Mouse (Mus musculus) myocyte (in vitro differentiated cells): ENCODE data around the gene Nxf1. TPM values are rescaled to one million over a fixed set of nuclear protein-coding genes. Genes with fewer than 3 reads are reported as not detected.

Experiments
- H3K27me3 ChIP-seq: one replicate; pipeline ENCODE4 v1.6.1; 2011; ENCODE audit not compliant: control insufficient read depth, insufficient read depth, insufficient read length
- H3K36me3 ChIP-seq: one replicate; pipeline ENCODE4 v1.6.1; 2011; ENCODE audit not compliant: control insufficient read depth, insufficient read depth
- H3K4me2 ChIP-seq: one replicate; pipeline ENCODE4 v1.6.1; 2011; ENCODE audit warnings: low read depth, control low read depth
- H3K4me3 ChIP-seq: one replicate; pipeline ENCODE4 v1.5.1; 2011; ENCODE audit warnings: mild to moderate bottlenecking, control low read depth, moderate library complexity
- H3K79me2 ChIP-seq: one replicate; pipeline ENCODE4 v1.6.1; 2011; ENCODE audit not compliant: control insufficient read depth, insufficient read depth
- H3ac ChIP-seq: one replicate; pipeline ENCODE4 v1.6.1; 2011; ENCODE audit not compliant: control insufficient read depth, insufficient read length
- CEBPB ChIP-seq: IDR thresholded peaks from 2 replicates; pipeline ENCODE4 v1.6.1; 2011; ENCODE audit warnings: mild to moderate bottlenecking, moderate library complexity; ENCODE audit not compliant: poor library complexity, insufficient read depth, severe bottlenecking
- E2F4 ChIP-seq: IDR thresholded peaks from one replicate; pipeline ENCODE4 v1.6.1; 2011; ENCODE audit warnings: mild to moderate bottlenecking, control low read depth, moderate library complexity; ENCODE audit not compliant: insufficient read depth
- MAX ChIP-seq: IDR thresholded peaks from one replicate; pipeline ENCODE4 v1.6.1; 2011; ENCODE audit warnings: low read depth, mild to moderate bottlenecking, control low read depth
- MYOD1 ChIP-seq, 3 experiments: IDR thresholded peaks; one replicate each; pipeline ENCODE4 v1.6.1; 2011; ENCODE audit warnings: control low read depth in 2 of 3, low read depth in 2 of 3, mild to moderate bottlenecking in 2 of 3, moderate library complexity in 1 of 3; ENCODE audit not compliant: insufficient read length in 2 of 3, control insufficient read depth in 1 of 3
- MYOG ChIP-seq, 3 experiments: IDR thresholded peaks; one replicate each; pipeline ENCODE4 v1.6.1; 2011; ENCODE audit warnings: control low read depth in 2 of 3, low read depth in 2 of 3, mild to moderate bottlenecking in 2 of 3; ENCODE audit not compliant: insufficient read length in 2 of 3, control insufficient read depth in 1 of 3, insufficient read depth in 1 of 3
- POLR2A ChIP-seq: IDR thresholded peaks from one replicate; pipeline ENCODE4 v1.6.1; 2011; ENCODE audit warnings: low read depth, mild to moderate bottlenecking, control low read depth, moderate library complexity; ENCODE audit not compliant: insufficient read length
- POLR2AphosphoS2 ChIP-seq: IDR thresholded peaks from one replicate; pipeline ENCODE4 v1.6.1; 2011; ENCODE audit warnings: low read depth, control low read depth; ENCODE audit not compliant: insufficient read length
- REST ChIP-seq: IDR thresholded peaks from one replicate; pipeline ENCODE4 v1.6.1; 2011; ENCODE audit warnings: mild to moderate bottlenecking, control low read depth, moderate library complexity; ENCODE audit not compliant: insufficient read depth, insufficient read length
- SRF ChIP-seq: IDR thresholded peaks from one replicate; pipeline ENCODE4 v1.6.1; 2011; ENCODE audit warnings: low read depth; ENCODE audit not compliant: control insufficient read depth, insufficient read length
- TCF12 ChIP-seq: IDR thresholded peaks from one replicate; pipeline ENCODE4 v1.6.1; 2011; ENCODE audit warnings: mild to moderate bottlenecking, control low read depth; ENCODE audit not compliant: poor library complexity, insufficient read depth, severe bottlenecking
- TCF3 ChIP-seq: IDR thresholded peaks from one replicate; pipeline ENCODE4 v1.6.1; 2011; ENCODE audit warnings: low read depth, control low read depth; ENCODE audit not compliant: insufficient read length
- USF1 ChIP-seq: IDR thresholded peaks from one replicate; pipeline ENCODE4 v1.6.1; 2011; ENCODE audit warnings: low read depth, mild to moderate bottlenecking, control low read depth, moderate library complexity
- polyA plus RNA-seq: library from polyadenylated mRNA; unstranded; fragments of >200 nt; fragmentation: generic; extraction: Trizol; gene quantifications from one replicate; pipeline ENCODE4 v1.2.1, GENCODE M21; 2012; ENCODE audit warnings: missing spikeins

Nxf1 gene
- polyA plus RNA-seq, 1 experiment = 64.3 TPM

DNA sequence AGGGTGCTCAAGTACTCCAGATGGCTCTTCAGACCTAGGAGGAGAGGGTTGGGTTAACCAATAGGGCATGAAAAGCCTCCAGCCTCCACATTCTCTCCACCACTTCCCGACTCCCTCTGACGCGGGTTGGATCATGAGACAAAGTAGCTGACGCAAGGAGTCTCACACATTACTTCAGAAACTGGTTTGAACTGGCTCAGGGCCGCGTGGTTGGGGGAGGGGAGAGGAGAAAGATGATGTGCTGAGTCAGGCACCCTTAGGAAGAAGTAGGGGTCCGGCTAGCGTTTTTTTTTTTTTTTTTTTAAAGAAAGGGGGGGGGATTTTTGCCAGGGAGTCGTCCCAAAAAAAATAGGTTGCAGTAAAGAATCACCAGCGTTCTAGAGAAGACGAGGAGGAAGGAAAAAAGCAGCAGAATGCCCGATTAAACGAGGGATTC lies 44.0 kb upstream of the Nxf1 start:
- H3ac ChIP-seq = peak overlapping the region; percentile 68
- H3K27me3 ChIP-seq = no peaks in the 10 kb centered on the region
- peaks cover 47% of the 10 kb centered on the region for H3K36me3 ChIP-seq
- TF ChIP-seq USF1 (no peak), CEBPB (peak; percentile 92), POLR2A (no peak), TCF3 (no peak), MYOD1 (IDR thresholded peaks at IDR 0.05; ENCODE audit: control insufficient read depth in 1 of 3, insufficient read length in 2 of 3, low read depth in 2 of 3) (no peak), SRF (no peak), E2F4 (no peak), REST (no peak), MAX (peak; percentile 91), TCF12 (no peak), POLR2AphosphoS2 (peak; percentile 55)
- H3K4me2 ChIP-seq = peak overlapping the region; percentile 95
- peaks cover 70% of the 10 kb centered on the region for H3K79me2 ChIP-seq
- peak overlapping the region; percentile 93 for H3K4me3 ChIP-seq

DNA sequence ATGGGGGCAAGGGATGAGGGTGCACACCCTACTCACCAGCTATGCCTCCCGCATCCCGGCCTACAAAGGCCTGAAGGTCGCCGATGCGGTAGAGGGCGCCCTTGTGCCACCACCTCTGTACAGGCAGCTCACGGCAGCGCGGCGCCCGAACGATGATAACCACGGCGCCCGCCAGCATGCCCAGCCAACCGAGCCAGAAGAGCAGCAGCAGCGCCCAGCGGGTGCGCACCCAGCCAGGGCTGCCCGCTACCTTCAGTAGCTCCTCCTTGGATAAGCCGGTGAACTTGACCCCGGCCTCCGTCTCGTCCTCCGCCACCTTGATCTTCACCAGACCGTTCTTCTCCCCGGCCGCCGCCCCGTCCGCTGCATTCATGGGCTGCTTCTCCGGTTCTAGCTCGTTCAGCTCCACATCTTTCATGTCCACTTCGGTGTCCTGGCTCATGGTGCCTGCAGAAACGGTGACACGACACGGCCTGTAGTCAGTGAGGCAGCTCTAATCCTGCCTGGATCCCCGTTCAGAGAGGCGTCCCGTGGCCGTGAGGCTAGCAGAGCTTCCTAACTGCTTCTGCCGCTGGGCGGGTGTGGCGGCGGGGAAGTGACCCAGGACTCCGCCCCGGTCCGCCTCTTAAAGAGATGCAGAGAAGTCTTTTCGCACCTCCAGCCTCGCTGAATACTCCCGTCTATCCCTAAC lies 43.4 kb upstream of the Nxf1 start:
- Histone ChIP-seq H3K79me2 (peaks cover 70% of the 10 kb centered on the region), H3ac (peak overlapping the region; percentile 68), H3K4me2 (peak overlapping the region; percentile 80), H3K4me3 (peak overlapping the region; percentile 93), H3K36me3 (peaks cover 42% of the 10 kb centered on the region), H3K27me3 (no peaks in the 10 kb centered on the region)
- peak; percentile 97 for TF ChIP-seq POLR2A
- peak; percentile 11 for TF ChIP-seq SRF
- TF ChIP-seq E2F4 = no peak
- peak in 1 of 3 experiments; percentile 6 for TF ChIP-seq MYOD1 (IDR thresholded peaks at IDR 0.05; ENCODE audit: control insufficient read depth in 1 of 3, insufficient read length in 2 of 3, low read depth in 2 of 3)
- peak; percentile 100 for TF ChIP-seq POLR2AphosphoS2

DNA sequence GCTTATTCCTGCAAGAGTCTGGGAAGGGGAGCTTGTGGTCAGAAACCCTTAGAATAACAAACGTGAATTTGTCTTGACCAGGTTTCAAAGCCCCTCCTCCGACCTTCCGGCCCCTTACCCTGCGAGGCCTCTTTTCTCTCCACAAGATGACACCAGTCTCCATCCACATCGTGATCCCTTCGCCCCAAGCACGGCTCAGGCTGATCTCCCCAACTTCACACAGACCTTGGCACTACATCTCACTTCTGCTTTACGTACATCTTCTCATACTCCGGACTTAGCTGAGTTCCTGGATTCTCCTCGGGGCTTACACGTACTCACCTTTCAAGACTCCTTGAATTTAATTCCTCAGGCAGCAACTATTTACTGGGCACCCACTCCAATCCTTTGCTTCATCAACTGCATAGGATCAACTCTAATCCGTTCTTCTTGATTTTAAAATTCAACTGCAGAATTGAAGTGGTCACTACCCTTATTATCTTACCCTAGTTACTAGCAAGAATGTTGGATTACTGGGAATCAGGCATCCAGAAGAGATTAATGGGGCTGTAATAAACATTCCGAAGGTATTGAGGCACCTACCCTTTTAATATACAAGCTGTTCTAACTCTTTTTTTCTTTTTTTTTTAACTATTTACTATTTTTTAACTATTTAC lies 42.7 kb upstream of the Nxf1 start:
- Histone ChIP-seq H3K4me3 (peak overlapping the region; percentile 93), H3ac (peak overlapping the region; percentile 68), H3K27me3 (no peaks in the 10 kb centered on the region), H3K4me2 (peak overlapping the region; percentile 80), H3K36me3 (peaks cover 35% of the 10 kb centered on the region), H3K79me2 (peaks cover 77% of the 10 kb centered on the region)
- no peak for TF ChIP-seq POLR2AphosphoS2
- TF ChIP-seq SRF = no peak

DNA sequence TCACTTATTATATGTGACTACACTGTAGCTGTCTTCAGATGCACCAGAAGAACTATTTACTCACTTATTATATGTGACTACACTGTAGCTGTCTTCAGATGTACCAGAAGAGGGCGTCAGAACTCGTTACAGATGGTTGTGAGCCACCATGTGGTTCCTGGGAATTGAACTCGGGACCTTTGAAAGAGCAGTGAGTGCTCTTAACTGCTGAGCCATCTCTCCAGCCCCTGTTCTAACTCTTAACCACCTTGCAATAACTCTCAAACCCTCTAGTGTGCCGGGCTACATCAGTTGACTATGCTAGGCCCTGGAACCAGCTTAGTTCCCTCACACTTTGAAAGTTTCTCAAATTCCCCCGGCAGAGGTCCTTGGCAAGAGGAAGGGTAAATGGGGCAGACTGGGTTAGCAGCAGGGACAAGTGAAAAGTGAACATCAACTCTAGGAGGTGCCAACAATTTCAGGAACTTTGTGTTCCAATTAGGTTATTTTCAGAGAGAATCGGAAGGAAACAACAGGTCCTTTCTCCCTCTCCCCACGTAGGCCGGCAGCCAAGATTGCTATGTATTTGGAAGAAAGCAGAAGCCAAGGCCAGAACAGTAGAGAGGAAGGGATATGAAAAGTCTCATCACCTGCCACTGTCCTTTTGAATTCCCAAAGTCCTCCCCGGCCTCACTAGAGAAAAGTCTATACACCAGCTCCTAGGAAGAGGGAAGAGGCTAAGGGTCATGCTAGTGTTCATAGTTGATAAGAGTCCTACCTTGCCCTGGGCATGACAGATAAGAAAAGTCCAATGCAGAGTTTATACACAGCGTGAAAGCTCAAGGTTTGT lies 42.0 kb upstream of the Nxf1 start:
- H3ac ChIP-seq = no peak overlapping the region
- TF ChIP-seq MYOG (IDR thresholded peaks at IDR 0.05; ENCODE audit: control insufficient read depth in 1 of 3, insufficient read depth in 1 of 3, insufficient read length in 2 of 3, low read depth in 2 of 3) (no peak), MYOD1 (IDR thresholded peaks at IDR 0.05; ENCODE audit: control insufficient read depth in 1 of 3, insufficient read length in 2 of 3, low read depth in 2 of 3) (no peak), SRF (no peak), REST (no peak), E2F4 (no peak), MAX (no peak), POLR2AphosphoS2 (no peak), USF1 (no peak), TCF12 (no peak), TCF3 (no peak), POLR2A (no peak), CEBPB (no peak)
- peak overlapping the region; percentile 80 for H3K4me2 ChIP-seq
- H3K79me2 ChIP-seq = peaks cover 75% of the 10 kb centered on the region
- H3K27me3 ChIP-seq = no peaks in the 10 kb centered on the region
- H3K36me3 ChIP-seq = peaks cover 28% of the 10 kb centered on the region
- H3K4me3 ChIP-seq = peak overlapping the region; percentile 93
